8 mouse cellular contexts compared by ENCODE assay signal in the genomic region with DNA sequence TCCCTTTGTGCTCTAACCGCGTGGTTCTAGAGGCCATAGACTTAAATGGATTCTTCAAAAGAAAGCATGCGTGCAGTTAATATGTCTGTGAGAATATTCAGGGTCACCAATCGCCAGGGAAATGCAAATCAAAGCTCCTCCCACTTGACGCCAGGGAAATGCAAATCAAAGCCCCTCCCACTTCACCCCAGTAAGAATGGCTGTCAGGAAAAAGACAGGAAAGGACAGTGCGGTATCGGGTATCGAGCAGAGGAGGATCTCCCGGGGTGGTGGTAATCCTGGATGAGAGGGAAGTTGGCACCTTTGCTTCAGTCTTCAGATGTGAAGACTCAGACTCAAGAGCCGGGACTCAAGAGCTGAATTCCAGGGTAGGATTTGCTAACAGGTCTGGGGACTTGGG. TPM values are rescaled to one million over a fixed set of nuclear protein-coding genes. Genes with fewer than 3 reads are reported as not detected.
A peak's percentile ranks its signal among the peaks of the same experiment; 100 is the strongest.
DNase-seq lines count a peak whose midpoint lies in the region; ATAC-seq and TF ChIP-seq lines count a peak whose summit lies in the region.

No protein-coding gene starts in this region.

- no peaks in the 10 kb centered on the region for H3K27me3 ChIP-seq in kidney, embryonic 14.5 days (ENCODE audit: control insufficient read depth, insufficient read depth, low read length)
- H3K27me3 ChIP-seq in forebrain, embryonic 13.5 days = no peaks in the 10 kb centered on the region
- H3K27me3 ChIP-seq in liver, adult 2 months (ENCODE audit: control insufficient read depth, insufficient read depth, low read length) = no peaks in the 10 kb centered on the region
- no peaks in the 10 kb centered on the region for H3K27me3 ChIP-seq in neural tube, embryonic 13.5 days

- 9% methylated on average over 10 of the region's 10 CpGs for WGBS in kidney, embryonic 14.5 days
- WGBS in forebrain, embryonic 13.5 days = 12% methylated on average over 10 of the region's 10 CpGs
- 25% methylated on average over 10 of the region's 10 CpGs for WGBS in liver, adult 2 months
- 7% methylated on average over 10 of the region's 10 CpGs for WGBS in neural tube, embryonic 13.5 days

- peaks cover 3% of the 10 kb centered on the region; the same call in 1 of the 2 replicates for H3K79me2 ChIP-seq in liver, adult 2 months (ENCODE audit: control insufficient read depth, insufficient read depth, low read length)

- no peak for DNase-seq in kidney, adult 11 months
- peak; percentile 69 for DNase-seq in liver, adult 2 months (ENCODE audit: extremely low read depth, low read depth, low spot score)
- no peak for DNase-seq in layer of hippocampus, adult 18-20 months (ENCODE audit: low spot score in 2 of 2)
- no peak for DNase-seq in adipocyte (ENCODE audit: low spot score)
- DNase-seq in frontal cortex, postnatal 25 days (ENCODE audit: low spot score in 2 of 2) = no peak

- H3K27ac ChIP-seq in kidney, embryonic 14.5 days (ENCODE audit: low read depth, low read length) = no peak overlapping the region; the same call in 1 of the 2 replicates
- no peak overlapping the region for H3K27ac ChIP-seq in forebrain, embryonic 13.5 days
- no peak overlapping the region for H3K27ac ChIP-seq in liver, adult 2 months (replicated peaks; ENCODE audit: insufficient read depth, low read depth, low read length)
- no peak overlapping the region for H3K27ac ChIP-seq in neural tube, embryonic 13.5 days (replicated peaks)

- H3K36me3 ChIP-seq in kidney, embryonic 14.5 days (ENCODE audit: control insufficient read depth, insufficient read depth, low read length) = no peaks in the 10 kb centered on the region
- no peaks in the 10 kb centered on the region for H3K36me3 ChIP-seq in forebrain, embryonic 13.5 days (ENCODE audit: poor library complexity, severe bottlenecking)
- H3K36me3 ChIP-seq in liver, adult 2 months (ENCODE audit: control insufficient read depth, insufficient read depth, low read length) = no peaks in the 10 kb centered on the region
- no peaks in the 10 kb centered on the region for H3K36me3 ChIP-seq in neural tube, embryonic 13.5 days

- no peak for TF ChIP-seq CTCF in liver, adult 2 months (IDR thresholded peaks at IDR 0.05; ENCODE audit: low read depth, low read length)

- H3K9me3 ChIP-seq in kidney, embryonic 14.5 days (ENCODE audit: control insufficient read depth, low read length) = peaks cover 4% of the 10 kb centered on the region
- H3K9me3 ChIP-seq in forebrain, embryonic 13.5 days (replicated peaks) = peaks cover 8% of the 10 kb centered on the region; the same call in 1 of the 2 replicates
- H3K9me3 ChIP-seq in neural tube, embryonic 13.5 days = peaks cover 12% of the 10 kb centered on the region

- H3K4me1 ChIP-seq in kidney, embryonic 14.5 days (ENCODE audit: control insufficient read depth, insufficient read depth, low read length) = peaks cover 9% of the 10 kb centered on the region
- peaks cover 4% of the 10 kb centered on the region for H3K4me1 ChIP-seq in forebrain, embryonic 13.5 days
- no peaks in the 10 kb centered on the region for H3K4me1 ChIP-seq in liver, adult 2 months (ENCODE audit: control insufficient read depth, insufficient read depth, low read length)
- H3K4me1 ChIP-seq in neural tube, embryonic 13.5 days (replicated peaks) = peaks cover 11% of the 10 kb centered on the region

- no peak for ATAC-seq in kidney, embryonic 14.5 days (ENCODE audit: low FRiP score, low TSS enrichment)
- no peak for ATAC-seq in forebrain, embryonic 13.5 days
- ATAC-seq in neural tube, embryonic 13.5 days (ENCODE audit: low read depth) = no peak

- H3K4me3 ChIP-seq in kidney, embryonic 14.5 days (ENCODE audit: low read length) = no peak overlapping the region
- H3K4me3 ChIP-seq in forebrain, embryonic 13.5 days = no peak overlapping the region
- no peak overlapping the region for H3K4me3 ChIP-seq in liver, adult 2 months (ENCODE audit: insufficient read depth, low read depth, low read length)
- H3K4me3 ChIP-seq in neural tube, embryonic 13.5 days = no peak overlapping the region

- H3K9ac ChIP-seq in kidney, embryonic 14.5 days (ENCODE audit: low read depth, low read length) = no peak overlapping the region
- no peak overlapping the region for H3K9ac ChIP-seq in forebrain, embryonic 13.5 days
- H3K9ac ChIP-seq in liver, adult 2 months (ENCODE audit: low read depth, low read length) = peak overlapping the region; percentile 37; the same call in 1 of the 2 replicates
- 0 out of 2 replicates have a peak overlapping the region, but pooled peaks have one; percentile 8 for H3K9ac ChIP-seq in neural tube, embryonic 13.5 days

- peak overlapping the region; percentile 27 for H3K4me2 ChIP-seq in kidney, embryonic 14.5 days (replicated peaks; ENCODE audit: low read depth, low read length)
- H3K4me2 ChIP-seq in forebrain, embryonic 13.5 days = peak overlapping the region; percentile 31
- H3K4me2 ChIP-seq in neural tube, embryonic 13.5 days = peak overlapping the region; percentile 30

- TF ChIP-seq POLR2A in liver, adult 2 months (IDR thresholded peaks at IDR 0.05; ENCODE audit: extremely low read depth, insufficient read depth, low read length) = no peak

RNA-seq across cellular contexts. Expression of gene Stt3b, which starts 4.3 kb away (rescaled TPM):
- 58.6 and 124 TPM in 2 replicates for polyA plus RNA-seq in kidney, embryonic 14.5 days (2014; fragmentation: Nextera tagmentation; extraction: Ambion mirVana)
- 63.3 and 70.1 TPM in 2 replicates for polyA plus RNA-seq in forebrain, embryonic 13.5 days (2015; fragmentation: Nextera tagmentation; extraction: Ambion mirVana)
- total RNA-seq in liver, adult 2 months (2014; rRNA removed) = 60.5 and 73.4 TPM in 2 replicates
- polyA plus RNA-seq in liver, adult 2 months (2012; rRNA removed) = 28.2 and 33.8 TPM in 2 replicates
- polyA plus RNA-seq in neural tube, embryonic 13.5 days (2015; fragmentation: Nextera tagmentation; extraction: Ambion mirVana) = 104 and 112 TPM in 2 replicates
- 10 to 100 TPM; 79.2 to 81.0 TPM for total RNA-seq in layer of hippocampus, adult 18-20 months (2021)

Comparison
In these comparisons a context has a peak if more than half of its experiments do, and no peak if none do; other contexts are left out.
1. H3K9ac ChIP-seq: peak in liver, adult 2 months (single experiment) and neural tube, embryonic 13.5 days (single experiment); none in kidney, embryonic 14.5 days (single experiment) and forebrain, embryonic 13.5 days (single experiment).
2. Peak in every context shown above with its lines, with median percentiles within 50 percentile points of each other: H3K4me2 ChIP-seq.